Mouse (Mus musculus) kidney, adult 2 months (tissue): ENCODE measurements around the gene Lgals9.
A peak's percentile ranks its signal among the peaks of the same experiment; 100 is the strongest.

Experiments used
- CTCF ChIP-seq: fragments of 200-500 bp; conservative IDR thresholded peaks from 2 replicates; pipeline ENCODE4 v1.5.1; 2011; ENCODE audit warnings: low read depth, mild to moderate bottlenecking, control low read depth, low read length, moderate library complexity, mixed read lengths; ENCODE audit not compliant: insufficient read depth, insufficient read length
- POLR2A ChIP-seq: fragments of 200-500 bp; IDR thresholded peaks from one replicate; pipeline ENCODE4 v1.6.1; 2011; ENCODE audit warnings: low read depth, low read length, control low read depth

GRCm38 (mm10) chr11:79019839-79020534 lies 35.2 kb upstream of the Lgals9 start:
- TF ChIP-seq POLR2A, result no peak
- peak; percentile 58 for TF ChIP-seq CTCF
